Mouse (Mus musculus) forebrain, embryonic 15.5 days (tissue): ENCODE measurements around the gene Prr29. TPM values are rescaled to one million over a fixed set of nuclear protein-coding genes. Genes with fewer than 3 reads are reported as not detected.
"Not testable (repeated sequence)": the region's sequence is repeated elsewhere in the genome, so short reads cannot be mapped to it uniquely, and the experiment has no call there.

Experiments used
- ATAC-seq: fragments of 200-750 bp; cut with Nextera tagmentation; replicated peaks from 2 replicates; pipeline ENCODE4 v1.8.0; 2017; ENCODE audit warnings: mild to moderate bottlenecking, moderate TSS enrichment, moderate library complexity
- H3K27ac ChIP-seq: fragments of 300-500 bp; sonication (generic); replicated peaks from 2 replicates; pipeline ENCODE4 v1.5.1; 2015; ENCODE audit warnings: mild to moderate bottlenecking, inconsistent platforms
- H3K27me3 ChIP-seq: fragments of 300-500 bp; sonication (generic); 2 replicates; pipeline ENCODE4 v1.6.1; 2015; ENCODE audit warnings: inconsistent platforms
- H3K36me3 ChIP-seq: fragments of 300-500 bp; sonication (generic); 2 replicates; pipeline ENCODE4 v1.6.1; 2015; ENCODE audit warnings: mild to moderate bottlenecking, inconsistent platforms
- H3K4me1 ChIP-seq: fragments of 300-500 bp; sonication (generic); 2 replicates; pipeline ENCODE4 v1.6.1; 2015; ENCODE audit warnings: inconsistent platforms
- H3K4me2 ChIP-seq: fragments of 300-500 bp; sonication (generic); replicated peaks from 2 replicates; pipeline ENCODE4 v1.6.1; 2015; ENCODE audit warnings: mild to moderate bottlenecking, inconsistent platforms
- H3K4me3 ChIP-seq: fragments of 300-500 bp; sonication (generic); 2 replicates; pipeline ENCODE4 v1.5.1; 2015; ENCODE audit warnings: mild to moderate bottlenecking, inconsistent platforms
- H3K9ac ChIP-seq: fragments of 300-500 bp; sonication (generic); replicated peaks from 2 replicates; pipeline ENCODE4 v1.6.1; 2015; ENCODE audit warnings: mild to moderate bottlenecking, inconsistent platforms
- H3K9me3 ChIP-seq: fragments of 300-500 bp; sonication (generic); 2 replicates; pipeline ENCODE4 v1.6.1; 2016; ENCODE audit warnings: inconsistent platforms
- WGBS: fragments of 180-500 bp; shearing (Covaris S2); methylation state at CpG from one replicate; pipeline ENCODE4 v1.1.7; 2015; ENCODE audit warnings: mixed read lengths; 5-methylcytosine and 5-hydroxymethylcytosine counted together
- polyA plus RNA-seq: library from polyadenylated mRNA; unstranded; fragments of >200 nt; fragmentation: Nextera tagmentation; extraction: Ambion mirVana; gene quantifications from 2 replicates; pipeline ENCODE4 v1.2.1, GENCODE M21; 2015

The Prr29 gene
- polyA plus RNA-seq, 1 experiment from 2014 or later: not detected

DNA sequence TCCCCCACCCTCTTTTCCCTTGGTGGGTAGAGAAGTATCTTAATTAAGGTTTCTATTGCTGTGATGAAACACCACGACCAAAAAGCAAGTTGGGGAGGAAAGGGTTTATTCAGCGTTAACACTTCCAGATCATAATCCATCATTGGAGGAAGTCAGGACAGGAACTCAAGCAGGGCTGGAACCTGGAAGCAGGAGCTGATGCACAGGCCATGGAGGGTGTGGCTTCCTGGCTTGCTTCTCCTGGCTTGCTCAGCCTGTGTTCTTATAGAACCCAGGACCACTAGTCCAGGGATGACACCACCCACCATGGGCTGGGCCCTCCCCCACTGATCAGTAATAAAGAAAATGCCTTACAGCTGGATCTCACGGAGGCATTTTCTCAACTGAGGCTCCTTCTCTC lies 25.5 kb downstream of the Prr29 start:
- 74% methylated on average over 3 of the region's 3 CpGs for WGBS
- Histone ChIP-seq H3K4me3 (no peak overlapping the region), H3K9me3 (no peaks in the 10 kb centered on the region), H3K9ac (no peak overlapping the region), H3K4me1 (no peaks in the 10 kb centered on the region), H3K36me3 (no peaks in the 10 kb centered on the region; the same call in 1 of the 2 replicates), H3K27me3 (no peaks in the 10 kb centered on the region), H3K4me2 (no peak overlapping the region), H3K27ac (no peak overlapping the region)
- no peak for ATAC-seq

DNA sequence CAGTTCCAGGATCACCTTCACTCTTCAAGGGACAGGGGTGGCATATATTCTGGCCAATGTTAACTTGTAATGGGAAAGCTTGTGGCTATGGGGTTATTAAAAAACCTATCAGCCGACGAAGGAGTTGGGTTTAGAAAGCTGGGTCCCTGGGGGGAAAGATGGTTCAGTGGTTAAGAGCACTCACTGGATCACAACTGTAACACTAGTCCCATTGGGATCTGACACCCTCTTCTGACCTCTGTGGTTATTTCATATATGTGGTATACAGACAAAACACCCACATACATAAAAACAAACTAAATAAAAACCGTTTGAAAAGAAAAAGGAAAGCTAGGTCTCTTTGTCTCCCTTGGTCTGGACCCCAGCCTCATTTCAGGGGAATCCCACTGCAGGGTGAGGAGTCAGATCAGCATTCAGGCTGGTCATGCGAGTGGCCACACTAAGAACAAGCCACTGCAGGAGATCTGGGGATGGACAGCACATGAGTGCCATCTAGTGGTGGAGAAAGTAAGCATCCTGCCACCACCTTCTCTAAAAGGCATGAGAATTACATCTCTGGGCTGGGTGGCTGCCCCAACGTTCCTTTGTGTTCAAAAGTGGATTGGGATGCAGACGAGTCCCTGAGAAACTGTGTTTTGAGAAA lies 26.4 kb downstream of the Prr29 start:
- Histone ChIP-seq H3K9me3 (no peaks in the 10 kb centered on the region), H3K27me3 (no peaks in the 10 kb centered on the region), H3K36me3 (no peaks in the 10 kb centered on the region; the same call in 1 of the 2 replicates), H3K4me2 (no peak overlapping the region), H3K27ac (no peak overlapping the region), H3K4me1 (no peaks in the 10 kb centered on the region), H3K9ac (no peak overlapping the region), H3K4me3 (no peak overlapping the region)
- no peak; the same call in 1 of the 2 replicates for ATAC-seq
- WGBS: 31% methylated on average over 6 of the region's 6 CpGs

DNA sequence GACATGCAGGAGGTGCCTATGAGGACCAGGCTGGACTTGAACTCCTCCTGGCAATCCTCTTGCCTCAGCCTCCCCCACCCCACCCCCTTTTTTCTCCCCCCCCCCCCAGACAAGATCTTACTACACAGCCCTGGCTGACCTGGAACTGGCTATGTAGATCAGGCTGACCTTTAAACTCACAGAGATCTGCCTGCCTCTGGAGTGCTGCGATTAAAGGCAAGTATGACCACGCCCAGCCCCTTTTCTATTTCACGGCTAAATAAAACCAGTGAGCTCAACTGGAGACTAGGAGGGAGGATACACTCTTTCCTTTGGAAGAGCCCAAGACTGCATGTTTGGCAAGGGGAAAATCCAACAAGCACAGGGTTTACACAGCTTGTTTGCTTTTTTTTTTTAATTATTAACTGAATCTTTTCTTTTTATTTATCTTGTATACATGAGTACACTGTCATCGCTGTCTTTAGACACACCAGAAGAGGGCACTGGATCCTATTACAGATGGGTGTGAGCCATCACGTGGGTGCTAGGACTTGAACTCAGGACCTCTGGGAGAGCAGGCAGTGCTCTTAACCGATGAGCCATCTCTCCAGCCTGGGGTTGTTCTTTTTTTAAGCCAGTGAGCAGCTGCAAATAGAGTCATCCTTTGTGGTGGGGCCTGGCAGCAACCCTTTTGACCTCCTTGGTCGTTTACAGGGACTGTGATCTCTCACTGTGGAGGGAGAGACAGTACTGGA lies 27.5 kb downstream of the Prr29 start:
- Histone ChIP-seq H3K4me2 (no peak overlapping the region), H3K27ac (no peak overlapping the region), H3K4me1 (no peaks in the 10 kb centered on the region), H3K9ac (no peak overlapping the region), H3K27me3 (no peaks in the 10 kb centered on the region), H3K9me3 (no peaks in the 10 kb centered on the region), H3K4me3 (no peak overlapping the region), H3K36me3 (peaks cover under 1% of the 10 kb centered on the region)
- ATAC-seq: no peak
- 72% methylated on average over 7 of the region's 7 CpGs for WGBS

DNA sequence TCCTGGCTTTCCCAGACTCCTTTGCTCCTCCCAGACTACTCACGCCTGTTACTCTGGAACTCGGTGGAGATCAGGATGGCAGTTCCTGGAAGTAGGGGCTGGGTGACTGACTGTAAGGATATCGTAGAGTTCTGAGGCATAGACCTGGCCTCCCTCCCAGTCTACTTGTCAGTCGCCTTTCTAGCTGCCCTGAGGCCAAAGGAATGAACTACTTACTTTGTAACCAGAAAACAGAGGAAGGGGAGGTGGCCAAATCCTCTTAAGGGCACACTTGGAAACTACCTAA lies 28.0 kb downstream of the Prr29 start:
- Histone ChIP-seq H3K4me3 (no peak overlapping the region), H3K4me2 (no peak overlapping the region), H3K9ac (no peak overlapping the region), H3K4me1 (no peaks in the 10 kb centered on the region), H3K9me3 (no peaks in the 10 kb centered on the region), H3K36me3 (peaks cover 3% of the 10 kb centered on the region), H3K27ac (no peak overlapping the region), H3K27me3 (no peaks in the 10 kb centered on the region)
- 70% methylated on average over 4 of the region's 4 CpGs for WGBS
- no peak for ATAC-seq

DNA sequence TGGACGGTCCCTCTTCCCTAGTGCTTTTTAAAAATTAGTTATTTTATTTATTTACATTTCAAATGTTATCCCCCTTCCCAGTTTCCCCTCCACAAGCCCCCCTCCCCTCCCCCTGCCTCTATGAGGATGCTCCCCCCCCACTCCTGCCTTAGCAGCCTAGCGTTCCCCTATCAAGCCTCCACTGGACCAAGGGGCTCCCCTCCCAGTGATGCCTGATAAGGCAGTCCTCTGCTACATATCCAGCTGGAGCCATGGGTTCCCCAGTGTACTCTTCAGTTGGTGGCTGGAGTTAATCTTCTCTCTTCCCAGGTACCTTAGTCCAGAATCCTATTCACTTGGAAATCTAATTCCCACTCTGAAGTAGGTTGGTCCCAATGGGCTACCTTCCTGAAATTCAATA lies 28.8 kb downstream of the Prr29 start:
- not testable (repeated sequence) for H3K27ac ChIP-seq, H3K4me1 ChIP-seq, H3K27me3 ChIP-seq, H3K4me2 ChIP-seq, H3K9ac ChIP-seq, ATAC-seq, H3K9me3 ChIP-seq, H3K36me3 ChIP-seq, H3K4me3 ChIP-seq
- 93% methylated on average over 2 of the region's 2 CpGs for WGBS

DNA sequence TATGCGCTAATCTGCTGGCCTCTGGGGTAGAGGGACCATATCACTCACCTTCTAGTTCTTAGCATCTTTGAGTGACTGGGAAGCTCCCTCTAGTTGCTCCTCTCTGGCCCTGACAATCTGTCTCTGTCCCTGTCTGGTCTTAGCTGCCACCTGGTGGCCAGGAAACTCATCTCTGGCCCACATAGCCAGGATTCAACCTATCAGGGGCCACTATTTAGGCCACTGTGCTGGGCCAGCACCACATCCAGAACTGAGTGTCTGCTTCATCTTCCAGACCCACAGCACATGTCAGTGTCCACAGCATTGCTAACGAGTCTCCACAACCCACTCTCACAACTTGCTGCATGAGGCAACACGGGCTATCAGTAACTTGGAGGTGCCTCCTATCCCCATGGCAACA lies 32.4 kb downstream of the Prr29 start:
- no peak overlapping the region for H3K4me2 ChIP-seq
- peaks cover 22% of the 10 kb centered on the region for H3K36me3 ChIP-seq
- H3K4me1 ChIP-seq: no peaks in the 10 kb centered on the region
- no peaks in the 10 kb centered on the region for H3K9me3 ChIP-seq
- H3K27me3 ChIP-seq: no peaks in the 10 kb centered on the region
- ATAC-seq: no peak
- no peak overlapping the region for H3K27ac ChIP-seq
- H3K9ac ChIP-seq: no peak overlapping the region
- no peak overlapping the region for H3K4me3 ChIP-seq
- WGBS: 94% methylated on average over 3 of the region's 3 CpGs

DNA sequence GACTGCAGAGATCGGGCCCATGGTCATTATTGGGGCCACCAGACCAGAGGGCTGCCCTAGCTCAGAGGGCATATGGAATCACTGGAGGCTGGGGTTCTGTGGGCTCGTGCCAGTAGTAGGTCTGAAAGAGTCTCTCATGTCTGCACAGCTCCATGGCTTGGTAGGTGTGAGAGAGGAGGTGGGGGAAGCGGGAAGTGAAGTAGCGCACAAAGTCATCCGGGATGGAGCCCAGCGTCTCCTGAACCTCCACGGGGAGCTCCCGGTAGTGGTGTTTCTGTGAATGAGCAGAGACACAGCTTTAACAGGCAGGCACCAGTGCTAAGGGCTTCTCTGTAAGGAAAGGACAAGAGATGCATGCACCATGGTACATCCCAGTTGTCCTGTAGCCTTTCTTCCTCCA lies 33.2 kb downstream of the Prr29 start:
- no peak overlapping the region for H3K27ac ChIP-seq
- no peak overlapping the region for H3K9ac ChIP-seq
- no peak overlapping the region for H3K4me3 ChIP-seq
- no peak for ATAC-seq
- no peak overlapping the region for H3K4me2 ChIP-seq
- WGBS: 91% methylated on average over 8 of the region's 8 CpGs
- H3K36me3 ChIP-seq: peaks cover 25% of the 10 kb centered on the region
- H3K9me3 ChIP-seq: no peaks in the 10 kb centered on the region
- H3K4me1 ChIP-seq: no peaks in the 10 kb centered on the region
- no peaks in the 10 kb centered on the region for H3K27me3 ChIP-seq

DNA sequence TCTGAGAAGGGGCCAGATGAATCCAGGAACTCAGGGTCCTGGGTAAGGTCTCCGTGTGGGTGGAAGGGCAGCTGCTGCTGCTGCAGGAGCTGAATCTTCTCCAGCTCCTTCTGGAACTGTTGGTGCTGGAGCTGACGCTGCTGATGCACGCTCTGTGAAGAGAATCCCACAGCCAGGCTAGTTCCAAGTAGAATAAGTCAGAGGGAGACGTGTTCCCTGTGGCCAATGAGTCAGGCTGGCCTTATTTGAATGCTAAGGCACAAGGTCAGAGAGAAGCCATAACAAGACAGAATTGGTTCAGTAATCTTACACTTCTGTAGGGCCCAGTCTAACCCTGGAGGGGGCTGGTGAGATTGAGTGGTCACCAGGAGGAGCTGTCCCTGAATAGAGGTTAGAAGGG lies 44.7 kb downstream of the Prr29 start:
- no peak for ATAC-seq

DNA sequence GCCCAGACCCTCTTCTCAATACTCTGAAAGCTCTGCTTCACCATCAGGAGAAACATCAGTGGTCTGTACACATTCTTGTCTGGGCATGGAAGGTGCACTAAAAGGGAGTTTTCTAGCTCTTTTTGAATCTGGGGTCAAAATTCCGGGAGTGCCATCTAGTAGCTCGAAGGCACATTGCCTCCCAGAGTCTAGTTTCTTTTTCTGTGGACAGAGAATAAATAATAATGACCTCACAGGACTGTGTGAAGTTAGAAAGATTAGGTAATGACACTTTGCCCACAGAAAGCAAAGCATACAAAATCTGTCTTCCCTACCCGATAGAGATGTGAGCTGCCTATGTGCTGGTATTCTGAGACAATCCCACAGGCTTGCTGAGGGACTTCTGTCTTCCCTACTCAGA lies 45.2 kb downstream of the Prr29 start:
- no peak overlapping the region for H3K27ac ChIP-seq
- peaks cover 30% of the 10 kb centered on the region for H3K36me3 ChIP-seq
- H3K4me1 ChIP-seq: no peaks in the 10 kb centered on the region
- 92% methylated on average over 3 of the region's 3 CpGs for WGBS
- H3K4me2 ChIP-seq: no peak overlapping the region
- no peak for ATAC-seq
- no peak overlapping the region for H3K9ac ChIP-seq
- H3K9me3 ChIP-seq: no peaks in the 10 kb centered on the region
- no peak overlapping the region for H3K4me3 ChIP-seq
- H3K27me3 ChIP-seq: no peaks in the 10 kb centered on the region

More for the DNA sequence above, 44.7 kb downstream of the Prr29 start:
- no peak overlapping the region for H3K9ac ChIP-seq
- no peaks in the 10 kb centered on the region for H3K27me3 ChIP-seq
- no peaks in the 10 kb centered on the region for H3K4me1 ChIP-seq
- no peak overlapping the region for H3K4me2 ChIP-seq
- WGBS: 82% methylated on average over 4 of the region's 4 CpGs
- no peaks in the 10 kb centered on the region for H3K9me3 ChIP-seq
- peaks cover 30% of the 10 kb centered on the region for H3K36me3 ChIP-seq
- no peak overlapping the region for H3K4me3 ChIP-seq
- H3K27ac ChIP-seq: no peak overlapping the region

DNA sequence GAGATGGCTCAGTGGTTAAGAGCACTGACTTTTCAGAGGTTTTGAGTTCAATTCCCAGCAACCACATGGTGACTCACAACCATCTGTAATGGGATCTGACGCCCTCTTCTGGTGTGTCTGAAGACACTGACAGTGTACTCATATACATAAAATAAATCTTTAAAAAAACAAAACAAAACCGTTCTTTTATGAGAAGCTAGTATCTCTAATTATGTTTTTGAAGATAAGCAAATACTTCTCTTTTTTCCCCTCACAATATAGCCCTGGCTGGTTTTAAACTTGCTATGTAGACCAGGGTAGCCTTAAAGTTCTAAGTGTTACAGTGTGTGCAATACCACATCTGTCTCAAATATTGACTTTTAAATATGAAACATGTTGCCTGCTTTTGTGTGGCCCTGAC lies 45.9 kb downstream of the Prr29 start:
- ATAC-seq: no peak
- Histone ChIP-seq H3K9me3 (no peaks in the 10 kb centered on the region), H3K27me3 (no peaks in the 10 kb centered on the region), H3K36me3 (peaks cover 30% of the 10 kb centered on the region), H3K4me1 (no peaks in the 10 kb centered on the region), H3K9ac (no peak overlapping the region), H3K4me2 (no peak overlapping the region), H3K4me3 (no peak overlapping the region), H3K27ac (no peak overlapping the region)
- WGBS: 94% methylated on average over 2 of the region's 2 CpGs

DNA sequence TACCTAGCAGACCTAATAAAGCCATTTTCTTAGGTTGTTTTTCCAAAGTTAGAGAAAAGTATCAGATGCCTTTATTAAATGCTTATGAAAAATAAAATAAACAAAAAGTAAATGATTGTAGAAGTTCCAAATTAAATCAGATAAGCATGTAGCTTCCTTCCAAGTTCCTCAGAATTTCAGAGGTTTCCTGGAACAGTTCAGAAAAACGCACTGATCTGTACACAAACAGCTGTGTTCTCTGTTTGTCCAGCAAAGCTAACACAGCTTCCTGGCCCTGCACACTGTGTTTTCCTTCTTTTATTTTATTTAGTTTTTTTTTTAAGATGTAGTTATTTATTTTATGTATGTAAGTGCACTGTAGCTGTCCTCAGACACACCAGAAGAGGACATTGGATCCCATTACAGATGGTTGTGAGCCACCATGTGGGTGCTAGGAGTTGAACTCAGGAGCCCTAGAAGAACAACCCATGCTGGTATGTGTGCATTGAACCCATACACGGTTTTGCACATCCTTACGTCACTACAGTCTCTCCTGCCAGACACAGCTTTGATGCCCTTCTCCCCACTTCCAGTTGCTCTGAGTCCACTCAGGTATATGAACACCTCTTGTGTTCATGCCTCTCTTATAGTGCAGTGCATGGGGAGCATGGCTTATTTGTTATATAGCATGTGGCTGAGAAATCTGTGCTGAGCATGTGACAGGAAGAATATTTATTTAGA lies 47.5 kb downstream of the Prr29 start:
- no peak for ATAC-seq
- no peaks in the 10 kb centered on the region for H3K4me1 ChIP-seq
- no peak overlapping the region for H3K27ac ChIP-seq
- no peak overlapping the region for H3K9ac ChIP-seq
- WGBS: 91% methylated on average over 3 of the region's 3 CpGs
- H3K9me3 ChIP-seq: no peaks in the 10 kb centered on the region
- no peak overlapping the region for H3K4me3 ChIP-seq
- H3K27me3 ChIP-seq: no peaks in the 10 kb centered on the region
- peaks cover 17% of the 10 kb centered on the region for H3K36me3 ChIP-seq
- H3K4me2 ChIP-seq: no peak overlapping the region

DNA sequence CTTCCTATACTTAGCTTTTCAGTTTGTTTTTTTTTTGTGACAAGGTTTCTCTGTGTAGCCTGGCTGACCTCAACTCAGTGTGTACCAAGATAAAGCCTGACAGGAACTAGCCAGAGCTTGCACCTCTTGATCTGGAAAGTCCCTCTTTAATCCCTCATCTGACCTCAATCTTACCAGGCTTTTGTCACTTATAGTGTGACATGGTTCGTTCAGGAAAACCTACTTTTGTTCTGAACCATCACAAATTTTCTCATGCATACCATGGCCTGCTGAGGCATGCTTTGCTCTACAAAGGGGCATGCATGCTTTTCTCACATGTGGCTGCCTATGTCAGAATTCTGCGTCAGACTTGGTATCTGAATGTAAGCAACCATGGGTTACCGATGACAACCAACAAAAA lies 51.1 kb downstream of the Prr29 start:
- no peak overlapping the region for H3K4me3 ChIP-seq
- WGBS: 65% methylated on average over 3 of the region's 3 CpGs
- H3K27me3 ChIP-seq: no peaks in the 10 kb centered on the region
- ATAC-seq: no peak
- no peak overlapping the region for H3K4me2 ChIP-seq
- H3K4me1 ChIP-seq: no peaks in the 10 kb centered on the region
- H3K27ac ChIP-seq: no peak overlapping the region
- no peak overlapping the region for H3K9ac ChIP-seq
- no peaks in the 10 kb centered on the region for H3K9me3 ChIP-seq
- peaks cover 10% of the 10 kb centered on the region for H3K36me3 ChIP-seq
